Mouse (Mus musculus) layer of hippocampus, adult 18-20 months (tissue): ENCODE data around the gene Lbr. TPM values are rescaled to one million over a fixed set of nuclear protein-coding genes. Genes with fewer than 3 reads are reported as not detected.
A peak's percentile ranks its signal among the peaks of the same experiment; 100 is the strongest.

Experiments used
- DNase-seq, 2 experiments: peaks; one replicate each; pipeline ENCODE4 v3.0.0; 2022; ENCODE audit warnings: low spot score in 2 of 2
- total RNA-seq, 2 experiments: library from RNA; stranded (reverse); gene quantifications; 2 replicates each; pipeline ENCODE4 v1.2.3; 2021

Lbr gene
- total RNA-seq, 2 experiments from 2014 or later: 13.2 to 13.7 TPM

DNA sequence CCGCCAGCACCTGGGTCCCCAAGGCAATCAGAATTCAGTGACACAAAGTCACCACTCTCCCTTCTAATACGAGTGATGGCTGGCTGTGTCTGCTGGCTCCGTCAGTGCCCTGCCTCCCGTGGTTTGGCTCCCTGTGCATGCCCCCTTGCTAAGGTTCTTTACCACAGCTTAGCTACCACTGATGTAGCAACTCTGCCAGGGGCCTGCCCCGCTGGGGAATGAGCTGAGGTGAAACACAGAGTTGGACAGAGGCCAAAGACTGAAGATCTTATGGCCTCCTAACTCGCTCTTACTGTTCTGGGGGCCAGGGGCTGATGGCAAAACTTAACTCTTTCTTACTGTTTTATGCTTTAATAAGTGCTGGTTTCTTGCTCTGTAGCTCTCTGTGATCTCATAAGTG is 52.9 kb downstream of the Lbr start:
- DNase-seq: no peak

DNA sequence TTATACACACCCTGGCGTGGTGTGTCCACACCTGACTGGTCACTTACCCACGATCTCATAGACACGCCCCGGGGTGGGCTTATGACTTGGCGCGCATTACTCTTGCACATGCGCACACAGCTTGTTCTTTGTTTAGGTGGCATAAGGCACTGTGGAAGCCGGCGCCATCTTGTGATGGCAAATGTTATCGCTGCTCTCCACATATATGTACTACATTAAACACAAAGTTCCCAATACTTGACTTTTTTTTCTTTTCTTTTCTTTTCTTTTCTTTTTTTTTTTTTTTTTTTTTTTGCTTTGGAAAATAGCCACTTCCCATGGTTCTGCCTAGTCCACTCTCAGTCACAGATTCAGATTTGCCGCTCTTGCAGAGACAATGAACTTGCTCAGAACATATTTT is 60.2 kb downstream of the Lbr start:
- peak in 1 of 2 experiments; percentile 27 for DNase-seq

DNA sequence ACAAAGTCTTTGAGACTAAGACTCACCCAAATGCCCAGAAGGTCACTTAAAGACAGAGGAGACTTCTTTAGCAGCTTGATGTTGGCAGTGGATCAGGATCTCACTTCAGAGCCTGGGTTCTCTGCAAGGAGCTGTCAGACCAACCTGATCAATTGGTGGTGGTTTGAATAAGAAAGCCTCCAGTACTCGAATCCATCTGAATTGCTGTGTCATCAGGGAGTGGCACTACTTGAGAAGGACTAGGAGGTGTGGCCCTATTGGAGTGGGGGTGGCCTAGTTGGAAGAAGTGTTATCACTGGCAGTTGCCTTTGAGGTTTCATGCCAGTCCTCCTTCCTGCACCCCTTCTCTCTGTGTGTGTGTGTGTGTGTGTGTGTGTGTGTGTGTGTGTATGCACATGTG is 66.3 kb downstream of the Lbr start:
- DNase-seq: no peak

DNA sequence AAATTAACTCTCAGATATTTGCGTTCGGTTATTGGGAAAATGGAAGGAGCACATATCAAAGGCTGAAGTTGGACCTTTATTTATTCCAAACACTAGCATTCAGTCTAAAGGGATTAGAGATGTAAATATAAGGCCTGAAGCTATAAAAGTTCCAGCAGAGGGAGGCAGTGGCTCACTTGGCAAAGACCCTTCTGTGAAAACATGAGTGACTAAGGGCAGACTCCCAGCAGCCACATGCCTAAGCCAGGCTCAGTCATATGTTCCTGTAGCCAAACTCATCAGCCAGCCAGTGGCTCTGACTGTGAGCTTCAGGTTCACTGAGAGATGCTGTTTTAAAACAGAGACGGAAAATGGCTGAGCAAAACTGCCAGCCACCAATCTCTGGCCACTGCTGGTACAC is 71.0 kb downstream of the Lbr start:
- no peak for DNase-seq

DNA sequence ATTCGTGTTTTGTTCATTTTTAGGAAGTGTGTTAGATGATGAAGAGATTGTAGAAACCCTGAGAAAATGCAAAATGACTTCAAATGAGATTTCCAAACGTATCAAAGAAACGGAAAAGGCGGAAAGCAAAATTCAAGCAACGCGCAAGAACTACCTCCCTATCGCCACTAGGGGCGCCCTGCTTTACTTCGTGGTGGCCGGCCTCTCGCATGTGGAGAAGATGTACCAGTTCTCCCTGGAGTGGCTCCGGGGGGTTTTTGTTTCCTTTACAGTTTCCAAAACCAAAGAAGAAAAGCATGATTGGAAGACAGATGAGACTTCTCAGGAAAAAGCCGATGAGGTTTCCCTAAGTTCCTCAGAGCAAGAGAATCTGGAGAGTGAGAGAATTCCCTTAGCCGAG is 73.5 kb downstream of the Lbr start:
- DNase-seq: no peak

Other genes starting within 250 kb of the Lbr start
- gene Enah, start 176.9 kb upstream of the Lbr start, total RNA-seq: 100 to 1,000 TPM; 183 to 190 TPM